Mouse (Mus musculus): ENCODE measurements around the gene Clasrp. TPM values are rescaled to one million over a fixed set of nuclear protein-coding genes. Genes with fewer than 3 reads are reported as not detected.

Gene Clasrp
- polyA plus RNA-seq, 1 experiment, result 140 TPM

DNA sequence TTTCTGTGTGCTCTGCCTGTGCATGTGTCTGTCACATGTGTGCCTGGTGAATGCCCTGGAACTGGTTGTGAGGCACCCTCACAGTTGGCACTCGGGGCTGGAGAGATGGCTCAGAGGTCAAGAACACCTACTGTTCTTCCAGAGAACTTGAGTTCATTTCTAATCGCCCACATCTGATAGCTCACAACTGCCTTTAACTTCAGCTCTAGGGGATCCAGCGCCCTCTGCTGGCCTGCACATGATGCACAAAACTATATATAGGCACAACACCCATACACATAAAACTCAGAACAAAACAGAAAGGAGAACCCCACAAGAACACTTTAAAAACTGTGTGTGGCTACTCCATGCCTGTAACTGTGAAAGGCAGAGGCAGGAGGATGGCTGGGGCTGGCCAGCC, 15.1 kb downstream of the Clasrp start:
- Histone ChIP-seq H3K27ac (ENCODE audit: insufficient read depth, low read length) (no peak overlapping the region), H3K4me1 (ENCODE audit: control insufficient read depth, insufficient read depth, low read length) (peaks cover 3% of the 10 kb centered on the region), H3K4me3 (ENCODE audit: insufficient read depth, low read length) (no peak overlapping the region)
- no peak for TF ChIP-seq POLR2A (IDR thresholded peaks at IDR 0.05; ENCODE audit: extremely low read depth, insufficient read depth, low read length)
- peak; percentile 58 for TF ChIP-seq CTCF (IDR thresholded peaks at IDR 0.05; ENCODE audit: extremely low read depth, insufficient read depth, low read length)

DNA sequence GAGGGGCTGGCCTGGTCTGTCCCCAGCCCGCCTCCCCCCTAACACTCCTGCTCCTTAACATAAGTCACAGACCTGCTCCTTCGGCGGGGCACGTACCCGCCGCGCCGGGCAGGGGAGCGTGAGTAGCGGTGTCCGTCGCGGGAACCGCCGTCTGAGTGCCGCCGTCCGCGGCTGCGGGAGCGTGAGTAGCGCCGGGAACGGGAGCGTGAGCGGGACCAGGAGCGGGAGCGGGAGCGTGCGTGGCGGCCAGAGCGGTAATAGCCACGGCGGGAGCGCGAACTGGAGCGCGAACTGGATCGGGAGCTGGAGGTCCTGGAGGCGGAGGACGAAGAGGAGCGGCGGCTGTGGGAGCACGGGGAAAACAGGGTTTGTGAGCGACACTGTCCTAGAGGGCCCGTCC, 18.0 kb downstream of the Clasrp start:
- Histone ChIP-seq H3K27ac (ENCODE audit: insufficient read depth, low read length) (no peak overlapping the region), H3K4me1 (ENCODE audit: control insufficient read depth, insufficient read depth, low read length) (peaks cover 3% of the 10 kb centered on the region), H3K4me3 (ENCODE audit: insufficient read depth, low read length) (no peak overlapping the region)
- TF ChIP-seq CTCF (IDR thresholded peaks at IDR 0.05; ENCODE audit: extremely low read depth, insufficient read depth, low read length) (no peak), POLR2A (IDR thresholded peaks at IDR 0.05; ENCODE audit: extremely low read depth, insufficient read depth, low read length) (no peak)

DNA sequence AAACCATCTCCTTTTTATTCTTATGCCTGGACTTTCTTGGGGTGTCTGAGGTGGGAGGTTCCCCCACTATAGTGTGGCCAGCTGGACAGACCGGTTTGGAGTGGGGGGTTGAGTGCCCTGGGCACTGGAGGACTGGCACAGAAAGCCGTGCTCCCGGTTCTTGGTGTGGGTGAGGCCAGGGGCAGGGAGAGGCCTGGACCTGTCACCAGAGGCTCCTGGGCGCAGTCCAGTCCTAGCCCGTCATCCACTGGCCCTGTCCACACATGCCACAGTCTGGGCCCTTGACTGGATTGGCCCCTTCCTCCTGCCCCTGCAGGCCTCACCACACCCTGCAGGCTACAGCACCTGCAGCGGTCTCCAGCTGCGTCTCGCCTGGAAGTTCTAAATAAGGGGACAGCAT, 23.7 kb downstream of the Clasrp start:
- Histone ChIP-seq H3K27ac (ENCODE audit: insufficient read depth, low read length) (no peak overlapping the region), H3K4me1 (ENCODE audit: control insufficient read depth, insufficient read depth, low read length) (no peaks in the 10 kb centered on the region), H3K4me3 (ENCODE audit: insufficient read depth, low read length) (no peak overlapping the region)
- no peak for TF ChIP-seq CTCF (IDR thresholded peaks at IDR 0.05; ENCODE audit: extremely low read depth, insufficient read depth, low read length)
- TF ChIP-seq POLR2A (IDR thresholded peaks at IDR 0.05; ENCODE audit: extremely low read depth, insufficient read depth, low read length), result no peak

DNA sequence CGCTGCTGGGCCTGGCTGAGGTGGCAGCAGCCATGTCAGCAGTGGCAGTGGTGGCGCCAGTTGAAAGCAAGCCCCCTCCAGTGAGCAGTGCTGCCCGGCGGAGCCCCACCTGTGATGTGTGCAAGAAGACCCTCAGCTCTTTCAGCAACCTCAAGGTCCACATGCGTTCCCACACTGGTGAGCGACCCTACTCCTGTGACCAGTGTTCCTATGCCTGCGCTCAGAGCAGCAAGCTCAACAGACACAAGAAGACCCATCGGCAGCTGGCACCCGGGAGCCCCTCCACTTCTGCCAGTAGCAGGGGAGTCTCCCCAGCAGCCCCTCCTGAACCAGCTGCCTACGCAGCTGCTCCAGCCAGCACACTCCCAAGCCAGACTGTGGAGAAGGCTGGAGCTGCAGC, 24.5 kb downstream of the Clasrp start:
- no peaks in the 10 kb centered on the region for H3K4me1 ChIP-seq (ENCODE audit: control insufficient read depth, insufficient read depth, low read length)
- no peak overlapping the region for H3K4me3 ChIP-seq (ENCODE audit: insufficient read depth, low read length)
- TF ChIP-seq POLR2A (IDR thresholded peaks at IDR 0.05; ENCODE audit: extremely low read depth, insufficient read depth, low read length) (no peak), CTCF (IDR thresholded peaks at IDR 0.05; ENCODE audit: extremely low read depth, insufficient read depth, low read length) (no peak)
- H3K27ac ChIP-seq (ENCODE audit: insufficient read depth, low read length), result no peak overlapping the region

GRCm38 (mm10) chr7:19578436-19578835, 25.9 kb downstream of the Clasrp start:
- TF ChIP-seq CTCF (IDR thresholded peaks at IDR 0.05; ENCODE audit: extremely low read depth, insufficient read depth, low read length), result no peak
- no peak for TF ChIP-seq POLR2A (IDR thresholded peaks at IDR 0.05; ENCODE audit: extremely low read depth, insufficient read depth, low read length)
- H3K4me1 ChIP-seq (ENCODE audit: control insufficient read depth, insufficient read depth, low read length), result no peaks in the 10 kb centered on the region
- peak overlapping the region; percentile 49; the same call in 1 of the 2 replicates for H3K4me3 ChIP-seq (ENCODE audit: insufficient read depth, low read length)
- no peak overlapping the region for H3K27ac ChIP-seq (ENCODE audit: insufficient read depth, low read length)

- TF ChIP-seq POLR2A (IDR thresholded peaks at IDR 0.05; ENCODE audit: extremely low read depth, insufficient read depth, low read length), result no peak
- TF ChIP-seq CTCF (IDR thresholded peaks at IDR 0.05; ENCODE audit: extremely low read depth, insufficient read depth, low read length), result no peak
- Histone ChIP-seq H3K27ac (ENCODE audit: insufficient read depth, low read length) (no peak overlapping the region), H3K4me3 (ENCODE audit: insufficient read depth, low read length) (peak overlapping the region; percentile 49), H3K4me1 (ENCODE audit: control insufficient read depth, insufficient read depth, low read length) (no peaks in the 10 kb centered on the region)
Observed at GRCm38 (mm10) chr7:19577877-19578414, 26.3 kb downstream of the Clasrp start.

GRCm38 (mm10) chr7:19577141-19577852, 27.0 kb downstream of the Clasrp start, which contains the start of the genes Zfp296 and Gemin7:
Zfp296 (plus strand) TSS chr7:19577287.
Gemin7 (minus strand) TSS chr7:19577595.
- H3K4me3 ChIP-seq (ENCODE audit: insufficient read depth, low read length), result peak within 1 kb of the TSS; percentile 49
- no peak within 1 kb of the TSS for H3K27ac ChIP-seq (ENCODE audit: insufficient read depth, low read length)
- TF ChIP-seq CTCF (IDR thresholded peaks at IDR 0.05; ENCODE audit: extremely low read depth, insufficient read depth, low read length), result no peak
- TF ChIP-seq POLR2A (IDR thresholded peaks at IDR 0.05; ENCODE audit: extremely low read depth, insufficient read depth, low read length), result no peak
- H3K4me1 ChIP-seq (ENCODE audit: control insufficient read depth, insufficient read depth, low read length), result no peaks in the 10 kb centered on the region

- no peak for TF ChIP-seq POLR2A (IDR thresholded peaks at IDR 0.05; ENCODE audit: extremely low read depth, insufficient read depth, low read length)
- TF ChIP-seq CTCF (IDR thresholded peaks at IDR 0.05; ENCODE audit: extremely low read depth, insufficient read depth, low read length), result no peak
- no peaks in the 10 kb centered on the region for H3K4me1 ChIP-seq (ENCODE audit: control insufficient read depth, insufficient read depth, low read length)
- no peak overlapping the region for H3K4me3 ChIP-seq (ENCODE audit: insufficient read depth, low read length)
- no peak overlapping the region for H3K27ac ChIP-seq (ENCODE audit: insufficient read depth, low read length)
Observed at GRCm38 (mm10) chr7:19575559-19575958, 28.7 kb downstream of the Clasrp start.

DNA sequence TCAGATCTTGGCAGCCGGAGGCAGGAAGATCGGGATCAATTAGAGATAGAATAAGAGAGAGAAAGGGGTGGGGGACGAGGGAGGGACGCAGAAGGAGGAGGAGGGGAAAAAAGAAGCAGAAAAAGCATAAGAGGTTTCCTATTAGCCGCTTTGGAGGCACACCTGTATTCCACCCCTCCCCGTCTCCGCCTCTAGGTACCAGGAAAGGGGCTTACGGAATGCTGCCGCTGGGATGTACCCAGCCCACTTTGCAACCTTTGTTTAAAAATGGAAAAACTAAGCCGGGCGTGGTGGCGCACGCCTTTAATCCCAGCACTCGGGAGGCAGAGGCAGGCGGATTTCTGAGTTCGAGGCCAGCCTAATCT, 30.5 kb downstream of the Clasrp start:
- Histone ChIP-seq H3K27ac (ENCODE audit: insufficient read depth, low read length) (no peak overlapping the region), H3K4me3 (ENCODE audit: insufficient read depth, low read length) (peak overlapping the region; percentile 49)
- TF ChIP-seq POLR2A (IDR thresholded peaks at IDR 0.05; ENCODE audit: extremely low read depth, insufficient read depth, low read length), result no peak

More for the DNA sequence above, 30.5 kb downstream of the Clasrp start:
- no peaks in the 10 kb centered on the region for H3K4me1 ChIP-seq (ENCODE audit: control insufficient read depth, insufficient read depth, low read length)
